Mouse (Mus musculus) R1 (cell line): Measurements from ENCODE around the gene Cfd.

Experiments
- DNase-seq: peaks from one replicate; pipeline ENCODE4 v3.0.0-alpha.2; 2018; ENCODE audit warnings: low read depth, low spot score

Cfd gene

GRCm38 (mm10) chr10:79886054-79886453, 4.6 kb upstream of the Cfd start, which contains the start of gene Elane:
TSS of gene Elane (plus strand) at chr10:79886247.
- no peak for DNase-seq

- DNase-seq: no peak
Observed at GRCm38 (mm10) chr10:79886611-79887010, 4.0 kb upstream of the Cfd start.

- DNase-seq: no peak
Observed at GRCm38 (mm10) chr10:79889386-79889785, 1.3 kb upstream of the Cfd start.

DNA sequence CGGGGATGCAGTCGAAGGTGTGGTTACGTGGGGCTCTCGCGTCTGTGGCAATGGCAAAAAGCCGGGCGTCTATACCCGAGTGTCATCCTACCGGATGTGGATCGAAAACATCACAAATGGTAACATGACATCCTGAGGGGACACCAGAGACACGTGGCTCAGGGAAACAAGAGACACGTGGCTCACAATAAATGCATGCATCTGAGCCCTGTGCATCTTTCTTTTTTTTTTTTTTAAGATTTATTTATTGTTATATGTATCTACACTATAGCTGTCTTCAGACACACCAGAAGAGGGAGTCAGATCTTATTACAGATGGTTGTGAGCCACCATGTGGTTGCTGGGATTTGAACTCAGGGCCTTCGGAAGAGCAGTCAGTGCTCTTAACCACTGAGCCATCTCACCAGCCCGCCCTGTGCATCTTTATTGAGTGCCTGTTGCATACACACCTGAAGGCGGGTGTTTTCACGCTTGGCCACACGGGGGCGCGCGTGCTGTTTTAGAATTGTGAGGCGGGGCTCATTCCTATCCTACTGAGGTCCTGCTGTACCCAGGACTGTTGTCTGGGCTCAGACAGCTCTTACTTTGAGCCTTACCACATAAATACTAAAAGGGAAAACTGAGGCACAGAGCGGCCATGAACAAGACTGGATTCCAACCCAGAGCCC, 1.9 kb downstream of the Cfd start:
- peak; percentile 88 for DNase-seq

- DNase-seq: no peak
Observed at GRCm38 (mm10) chr10:79896306-79896705, 5.7 kb downstream of the Cfd start.

- no peak for DNase-seq
Observed at GRCm38 (mm10) chr10:79896814-79897213, 6.2 kb downstream of the Cfd start.

- DNase-seq: no peak
Observed at GRCm38 (mm10) chr10:79897316-79898245, 6.9 kb downstream of the Cfd start.

GRCm38 (mm10) chr10:79900951-79901410, 10.3 kb downstream of the Cfd start:
- no peak for DNase-seq

DNA sequence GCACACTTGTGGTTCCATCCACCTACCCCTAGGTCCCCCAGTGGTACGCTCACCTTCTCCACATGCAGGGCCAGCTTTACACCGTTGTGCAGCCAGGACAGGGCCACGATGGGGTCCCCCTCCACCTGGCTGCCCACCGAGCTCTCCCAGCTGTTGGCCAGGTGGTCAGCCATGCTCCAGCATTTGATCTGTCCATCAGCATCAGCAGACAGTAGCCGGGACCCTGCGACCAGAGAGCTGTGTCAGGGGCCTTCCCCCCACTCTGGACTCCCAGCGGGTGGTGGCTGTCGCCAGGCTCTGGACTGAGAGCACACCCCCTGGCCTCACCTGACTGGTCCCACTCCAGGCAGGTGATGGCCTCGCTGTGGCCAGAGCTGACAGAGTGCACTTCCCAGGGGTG, 16.1 kb downstream of the Cfd start:
- no peak for DNase-seq

DNA sequence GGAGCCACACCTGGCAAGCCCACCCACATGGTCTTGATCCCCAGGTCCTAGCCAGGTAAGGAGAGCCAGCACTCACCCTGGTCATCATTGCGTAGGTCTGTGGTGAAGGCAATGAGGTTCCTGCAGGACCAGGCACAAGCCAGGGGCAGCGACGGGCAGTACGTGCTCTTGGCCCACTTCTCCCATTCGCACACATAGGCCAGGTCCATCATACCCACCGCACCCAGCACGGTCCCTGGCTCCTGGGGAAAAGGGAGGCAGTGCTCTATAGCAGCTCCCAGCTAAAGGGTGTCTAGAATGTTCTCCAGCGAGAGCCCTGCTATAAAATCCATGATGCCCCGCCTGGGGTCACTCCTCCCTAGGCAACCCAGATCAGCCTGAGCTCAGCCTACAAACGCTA, 16.8 kb downstream of the Cfd start:
- DNase-seq: no peak

- peak; percentile 97 for DNase-seq
Observed at GRCm38 (mm10) chr10:79908167-79909091, 17.8 kb downstream of the Cfd start, which contains the start of gene Med16. TSS of gene Med16 (minus strand) at chr10:79908923.

DNA sequence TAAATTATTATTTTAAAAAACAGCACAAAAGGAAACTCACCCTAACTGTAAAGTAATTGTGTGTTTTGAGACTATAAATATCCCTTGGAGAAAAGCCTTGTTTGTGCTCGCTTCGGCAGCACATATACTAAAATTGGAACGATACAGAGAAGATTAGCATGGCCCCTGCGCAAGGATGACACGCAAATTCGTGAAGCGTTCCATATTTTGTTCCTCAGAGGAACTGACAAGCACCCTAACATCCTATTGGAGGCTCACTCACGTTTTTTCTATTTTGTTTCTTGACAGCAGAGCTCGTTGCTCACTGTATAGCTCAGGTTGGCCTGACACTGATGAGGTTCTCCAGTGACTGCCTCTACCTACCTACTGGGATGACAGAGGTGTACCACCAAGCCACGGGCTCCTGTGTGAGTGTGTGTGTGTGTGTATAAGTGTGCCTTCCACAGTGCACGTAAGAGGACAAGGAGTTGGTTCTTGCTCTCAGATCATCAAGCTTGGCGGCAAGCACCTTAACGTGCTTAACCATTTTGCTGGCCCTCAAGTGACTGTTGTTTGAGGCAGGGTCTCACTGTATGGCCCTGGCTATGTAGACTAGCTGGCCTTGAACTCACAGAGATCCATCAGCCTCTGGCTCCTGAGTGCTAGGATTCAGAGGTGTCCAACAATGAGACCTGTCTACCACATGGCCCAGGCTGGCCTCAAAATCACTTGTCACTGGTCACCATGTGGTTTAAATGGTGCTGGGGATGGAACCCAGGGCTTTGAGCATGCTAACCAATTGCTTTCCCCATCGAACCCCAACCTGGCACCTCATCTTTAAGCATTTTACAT, 18.7 kb downstream of the Cfd start:
- DNase-seq: peak; percentile 68

DNA sequence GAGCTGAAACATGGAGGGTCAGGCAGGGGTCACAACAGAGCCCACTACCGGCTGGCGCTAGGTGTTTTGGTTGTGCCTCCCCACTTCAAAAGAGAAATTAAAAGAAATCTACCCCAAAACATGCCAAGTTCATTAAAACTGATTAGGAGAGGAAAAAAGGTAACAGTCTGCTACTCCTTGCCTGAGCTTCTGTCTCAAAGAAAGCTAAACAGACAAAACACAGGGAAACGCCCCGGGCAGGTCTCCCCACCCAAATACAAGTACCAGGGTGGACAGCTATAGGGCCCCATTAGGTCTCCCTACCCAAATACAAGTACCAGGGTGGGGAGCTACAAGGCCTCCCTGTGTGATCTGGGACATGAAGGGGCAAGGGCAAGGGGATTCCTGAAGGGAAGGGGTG, 19.9 kb downstream of the Cfd start, which contains the start of gene Gm26602:
Gene Gm26602, plus strand, starts transcription at position 301 of the 400 bp plus-strand sequence.
- DNase-seq: no peak

DNA sequence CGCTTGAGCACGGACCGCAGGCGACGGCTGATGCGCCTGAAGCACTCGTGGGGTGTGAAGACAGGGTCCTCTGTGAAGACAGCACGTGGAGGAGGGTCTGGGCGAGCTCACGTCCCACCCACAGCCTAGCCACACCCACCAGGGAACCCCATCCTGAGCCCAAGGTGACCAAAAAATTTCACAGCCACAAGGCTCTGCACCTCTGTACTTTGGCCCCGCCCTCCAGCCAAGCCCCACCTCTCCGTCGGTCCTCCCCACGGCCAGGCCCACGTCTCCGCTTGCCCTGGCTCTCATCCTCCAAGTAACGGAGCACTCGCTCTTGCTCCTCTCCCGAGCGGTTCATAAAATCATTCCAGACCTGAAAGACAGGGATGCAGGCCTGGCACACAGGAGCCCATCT, 21.8 kb downstream of the Cfd start:
- peak; percentile 71 for DNase-seq

GRCm38 (mm10) chr10:79914131-79914947, 23.7 kb downstream of the Cfd start:
- DNase-seq: no peak

DNA sequence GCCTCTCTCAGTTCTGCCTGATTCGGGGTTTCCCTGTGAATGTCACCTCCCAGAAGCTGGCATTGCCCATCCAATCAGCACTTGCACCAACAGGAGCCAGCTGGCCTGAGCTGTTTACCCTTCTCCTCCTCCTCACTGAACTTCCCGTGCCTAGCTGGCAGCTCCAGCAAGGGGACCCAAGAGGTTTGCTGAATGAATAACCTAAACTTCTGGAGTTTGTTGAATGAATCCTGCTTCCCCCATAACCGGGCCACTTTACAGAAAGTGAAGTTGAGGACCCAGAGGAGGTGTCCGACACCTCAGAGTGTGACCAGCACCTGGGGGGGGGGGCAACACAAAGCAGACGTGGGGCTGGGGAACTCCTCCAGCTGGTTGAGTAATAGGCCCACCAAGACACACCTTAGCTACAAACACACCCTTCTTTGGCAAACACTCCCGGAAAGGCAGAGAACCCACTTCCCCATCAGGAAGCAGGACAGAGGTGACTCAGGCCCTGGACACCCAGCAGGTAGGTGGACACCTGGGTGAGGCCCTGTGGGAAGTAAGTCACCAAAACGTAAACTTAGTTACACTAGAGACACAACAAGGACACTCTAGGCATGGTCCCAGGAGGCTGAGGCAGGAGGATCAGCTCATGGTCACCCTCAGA, 24.4 kb downstream of the Cfd start:
- no peak for DNase-seq

- no peak for DNase-seq
Observed at GRCm38 (mm10) chr10:79916081-79916480, 25.4 kb downstream of the Cfd start.

DNA sequence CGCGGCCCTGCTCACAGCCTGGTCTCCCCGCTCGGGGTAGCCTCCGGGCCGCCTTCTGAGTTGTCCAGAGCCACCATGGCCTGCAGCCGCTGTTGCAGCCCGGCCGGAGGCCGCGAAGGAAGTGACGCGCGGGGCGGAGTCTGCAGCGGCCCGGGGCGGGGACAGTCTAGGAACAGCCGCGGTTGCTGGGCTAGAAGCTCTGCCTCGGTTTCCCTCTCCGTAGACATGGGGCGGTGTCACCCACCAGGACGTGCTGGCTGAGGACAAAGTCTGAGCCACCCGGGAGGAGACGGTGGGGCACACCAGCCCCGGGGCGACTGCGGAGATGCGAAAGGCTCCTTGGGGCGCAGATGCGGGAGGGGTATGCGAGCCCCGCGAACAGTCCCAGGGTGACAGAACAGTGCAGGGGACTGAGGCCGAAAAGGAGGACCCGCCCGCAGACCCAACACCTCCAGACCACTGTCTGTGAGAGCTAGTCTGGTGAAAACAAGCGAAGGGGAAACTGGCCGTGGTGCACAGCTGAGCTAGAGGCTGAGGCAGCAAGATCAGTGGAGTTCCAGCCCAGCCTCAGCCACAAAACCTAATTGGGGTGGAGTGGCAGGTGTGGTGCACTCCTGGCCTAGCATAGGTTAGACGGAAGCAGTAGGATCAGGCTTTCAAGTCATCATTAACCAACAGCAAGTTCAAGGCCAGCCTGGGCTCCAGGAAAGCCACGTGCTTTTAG, 26.3 kb downstream of the Cfd start, which contains the start of gene Kiss1r:
Gene Kiss1r, plus strand, starts transcription at position 164 of the 724 bp plus-strand sequence.
- DNase-seq: peak; percentile 66
